Mouse (Mus musculus) G1E (cell line): Measurements from ENCODE around the gene Emc4. TPM values are rescaled to one million over a fixed set of nuclear protein-coding genes. Genes with fewer than 3 reads are reported as not detected.
A peak's percentile ranks its signal among the peaks of the same experiment; 100 is the strongest.

ENCODE experiments used
- ATAC-seq: 2 replicates; pipeline ENCODE4 v1.8.0; 2016; ENCODE audit warnings: mild to moderate bottlenecking; ENCODE audit not compliant: insufficient number of reproducible peaks, poor library complexity, low FRiP score, severe bottlenecking; ENCODE audit errors: extremely low read depth
- DNase-seq: peaks from one replicate; pipeline ENCODE4 v3.0.0; 2012; ENCODE audit warnings: low spot score
- H3K27me3 ChIP-seq: 2 replicates; pipeline ENCODE4 v1.6.1; 2012; ENCODE audit warnings: mild to moderate bottlenecking, low read length, inconsistent platforms; ENCODE audit not compliant: insufficient read depth
- H3K36me3 ChIP-seq: replicated peaks from 2 replicates; pipeline ENCODE3; 2012; ENCODE audit warnings: mild to moderate bottlenecking, inconsistent platforms
- H3K4me1 ChIP-seq: 2 replicates; pipeline ENCODE4 v1.6.1; 2012; ENCODE audit warnings: low read depth, low read length, inconsistent platforms, mixed read lengths; ENCODE audit not compliant: insufficient read depth
- H3K4me3 ChIP-seq: 2 replicates; pipeline ENCODE4 v1.5.1; 2012; ENCODE audit warnings: low read depth, mild to moderate bottlenecking, inconsistent platforms, low read length, moderate library complexity, mixed read lengths
- H3K9me3 ChIP-seq: replicated peaks from 2 replicates; pipeline ENCODE4 v1.6.1; 2012; ENCODE audit warnings: inconsistent platforms
- CTCF ChIP-seq: IDR thresholded peaks from 2 replicates; pipeline ENCODE4 v1.5.1; 2012; ENCODE audit warnings: low read depth, low read length, inconsistent platforms, mixed read lengths
- GATA1 ChIP-seq: IDR thresholded peaks from 2 replicates; pipeline ENCODE4 v1.6.1; 2012; ENCODE audit warnings: borderline replicate concordance, low read length, inconsistent platforms, mixed read lengths
- GATA2 ChIP-seq: IDR thresholded peaks from 2 replicates; pipeline ENCODE4 v1.6.1; 2012; ENCODE audit warnings: low read depth, low read length, inconsistent platforms, borderline replicate concordance
- POLR2AphosphoS5 ChIP-seq: IDR thresholded peaks from 2 replicates; pipeline ENCODE4 v1.6.1; 2012; ENCODE audit warnings: low read depth, low read length, inconsistent platforms; ENCODE audit not compliant: insufficient replicate concordance
- TAL1 ChIP-seq: conservative IDR thresholded peaks from 2 replicates; pipeline ENCODE4 v1.6.1; 2012; ENCODE audit warnings: low read depth, low read length, inconsistent platforms, mixed read lengths
- polyA plus RNA-seq: library from polyadenylated mRNA; stranded (reverse); fragments of >175 nt; gene quantifications from 2 replicates; pipeline ENCODE4 v1.2.3, GENCODE M21; 2012
- total RNA-seq, 2 experiments: library from RNA; stranded (forward) in 1 of 2; stranded (reverse) in 1 of 2; fragments of 200-1000 nt in 1 of 2; fragments of >200 nt in 1 of 2; fragmentation: Nextera tagmentation in 1 of 2; gene quantifications; 2 replicates each; pipeline ENCODE4 v1.2.3; 2014 to 2017

The Emc4 gene
- total RNA-seq (2014; fragmentation: Nextera tagmentation) (111 and 115 TPM in 2 replicates), total RNA-seq (2017) (53.7 and 59.8 TPM in 2 replicates), polyA plus RNA-seq (30.9 and 34.5 TPM in 2 replicates)

DNA sequence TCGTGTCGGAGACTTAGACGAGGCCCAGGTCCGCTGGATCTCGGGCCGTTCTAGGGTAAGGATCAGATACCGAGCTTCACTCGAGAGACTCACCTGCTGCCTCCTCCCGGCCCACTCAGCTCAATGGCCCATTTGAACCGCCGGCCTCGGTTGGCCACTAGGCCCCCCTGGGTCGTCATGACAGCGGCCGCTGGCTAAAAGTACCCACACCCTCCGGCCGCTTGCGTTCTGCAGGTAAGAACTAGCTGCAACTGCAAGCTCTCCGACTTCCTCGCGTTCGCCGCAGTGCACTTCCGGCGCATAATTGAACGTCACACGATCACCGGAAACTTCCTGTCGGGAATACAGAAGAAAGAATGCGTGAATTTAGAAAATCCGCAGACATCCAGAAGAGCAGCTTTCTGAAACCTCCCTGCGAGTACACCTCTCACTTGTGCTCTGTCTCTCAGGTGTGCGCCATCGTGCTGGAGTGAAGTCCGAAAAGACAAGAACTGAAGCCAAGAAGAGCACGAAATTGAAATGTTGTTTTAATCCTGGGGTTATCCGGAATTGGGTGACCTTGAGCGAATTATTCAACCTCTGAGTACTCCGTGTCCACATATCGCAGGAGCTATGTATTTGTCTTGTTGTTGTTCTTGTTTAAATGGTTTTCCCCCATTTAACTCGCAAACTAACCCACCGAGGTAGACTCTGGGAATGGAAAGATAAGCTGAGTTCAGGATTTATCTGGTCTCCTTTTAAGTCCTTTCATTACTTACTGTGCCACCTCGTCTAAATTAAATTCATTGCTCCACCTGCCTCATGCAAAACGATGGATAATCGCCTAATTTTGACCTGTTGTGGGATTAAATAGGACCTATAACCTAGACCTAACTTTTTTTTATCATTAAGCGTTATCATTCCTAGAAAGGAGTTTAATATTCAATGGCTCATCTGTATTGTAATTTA is at the start of gene Emc4:
Emc4 (minus strand) TSS at position 302 of the 948 bp plus-strand sequence.
- DNase-seq = peak; percentile 44

DNA sequence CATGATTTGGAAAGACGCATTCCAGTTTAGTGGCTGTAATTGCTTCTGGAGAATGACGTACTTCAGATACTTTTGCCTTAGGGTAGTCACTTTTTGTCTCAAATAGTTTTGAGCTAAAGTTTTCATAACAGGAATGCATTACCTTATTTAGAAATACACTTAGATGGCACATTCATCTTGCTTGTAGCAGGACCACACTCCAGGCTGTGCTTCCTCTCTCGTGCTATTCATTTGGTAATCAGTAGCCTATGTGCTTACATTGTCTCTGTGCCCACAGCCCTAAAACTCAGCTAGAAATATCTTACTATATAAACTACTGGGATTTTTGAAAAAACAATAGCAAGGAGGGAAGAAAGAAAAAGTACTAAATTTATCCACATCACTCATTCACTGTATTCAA is 39.2 kb upstream of the Emc4 start:
- Histone ChIP-seq H3K4me3 (no peak overlapping the region), H3K27me3 (no peaks in the 10 kb centered on the region), H3K4me1 (no peaks in the 10 kb centered on the region), H3K9me3 (no peaks in the 10 kb centered on the region), H3K36me3 (peaks cover 47% of the 10 kb centered on the region)
- no peak for DNase-seq
- no peak for TF ChIP-seq GATA1
- no peak for TF ChIP-seq TAL1
- no peak for TF ChIP-seq POLR2AphosphoS5
- ATAC-seq = no peak

More for the DNA sequence above, at the start of gene Emc4:
- H3K4me3 ChIP-seq = peak within 1 kb of the TSS; percentile 92
- peak; percentile 78 for ATAC-seq
- peaks cover 31% of the 10 kb centered on the region for H3K36me3 ChIP-seq
- H3K27me3 ChIP-seq = no peaks in the 10 kb centered on the region
- TF ChIP-seq GATA1 (no peak), TAL1 (no peak), CTCF (no peak), GATA2 (no peak), POLR2AphosphoS5 (no peak; the same call in 1 of the 2 replicates)
- H3K9me3 ChIP-seq = no peaks in the 10 kb centered on the region
- peaks cover 23% of the 10 kb centered on the region for H3K4me1 ChIP-seq

DNA sequence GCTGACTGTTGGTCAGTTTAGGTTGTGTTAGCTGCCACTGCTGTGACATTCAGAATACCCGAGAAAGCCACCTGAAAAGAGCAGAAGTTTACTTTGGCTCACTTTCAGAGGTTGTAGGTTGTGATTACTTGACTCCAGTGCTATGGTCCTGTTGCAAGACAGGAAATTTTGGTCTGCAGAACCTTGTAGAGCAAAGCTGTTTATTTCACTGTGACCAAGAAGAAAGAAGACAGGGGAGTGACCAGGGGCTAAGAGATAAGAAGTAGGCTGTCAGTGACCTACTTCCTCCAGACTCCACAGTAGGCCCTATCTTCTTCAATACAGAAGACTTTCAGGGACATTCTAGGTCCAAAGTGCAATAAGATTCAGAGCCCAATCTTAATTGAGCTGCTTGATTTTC is 28.8 kb upstream of the Emc4 start:
- DNase-seq = no peak
- H3K4me1 ChIP-seq = peaks cover 17% of the 10 kb centered on the region
- ATAC-seq = peak; percentile 75
- no peak overlapping the region for H3K4me3 ChIP-seq
- no peaks in the 10 kb centered on the region for H3K27me3 ChIP-seq
- TF ChIP-seq POLR2AphosphoS5 (no peak), CTCF (no peak), TAL1 (no peak), GATA2 (no peak), GATA1 (no peak)
- peaks cover 3% of the 10 kb centered on the region for H3K36me3 ChIP-seq
- H3K9me3 ChIP-seq = no peaks in the 10 kb centered on the region

DNA sequence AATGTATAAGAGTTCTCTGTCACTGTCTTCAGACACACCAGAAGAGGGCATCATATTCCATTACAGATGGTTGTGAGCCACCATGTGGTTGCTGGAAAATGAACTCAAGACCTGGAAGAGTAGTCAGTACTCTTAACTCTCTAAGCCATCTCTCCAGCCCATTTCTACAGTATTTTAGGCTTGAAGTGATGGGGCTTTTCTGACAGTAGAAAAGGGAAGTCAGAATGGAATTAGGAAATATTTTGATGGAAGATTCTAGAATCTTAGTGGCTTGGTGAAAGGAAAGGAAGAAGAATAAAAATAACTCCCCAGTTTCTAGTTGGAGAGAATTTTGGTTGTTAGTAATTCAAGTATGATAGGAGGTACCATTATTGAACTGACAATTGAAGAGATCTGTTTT is 26.1 kb upstream of the Emc4 start:
- peaks cover 22% of the 10 kb centered on the region for H3K4me1 ChIP-seq
- peaks cover 17% of the 10 kb centered on the region for H3K36me3 ChIP-seq
- H3K9me3 ChIP-seq = no peaks in the 10 kb centered on the region
- no peak for TF ChIP-seq POLR2AphosphoS5
- no peak for TF ChIP-seq CTCF
- TF ChIP-seq GATA2 = no peak
- TF ChIP-seq GATA1 = no peak
- TF ChIP-seq TAL1 = no peak
- no peak for DNase-seq
- no peak for ATAC-seq
- no peaks in the 10 kb centered on the region for H3K27me3 ChIP-seq
- H3K4me3 ChIP-seq = no peak overlapping the region

GRCm38 (mm10) chr2:112392689-112393088 is 24.9 kb upstream of the Emc4 start:
- DNase-seq = no peak
- H3K4me3 ChIP-seq = no peak overlapping the region
- peak; percentile 47; the same call in 1 of the 2 replicates for ATAC-seq
- TF ChIP-seq GATA1 = no peak
- TF ChIP-seq TAL1 = no peak
- TF ChIP-seq POLR2AphosphoS5 = no peak
- no peak for TF ChIP-seq CTCF
- TF ChIP-seq GATA2 = no peak
- H3K4me1 ChIP-seq = peaks cover 25% of the 10 kb centered on the region
- H3K36me3 ChIP-seq = peaks cover 20% of the 10 kb centered on the region
- no peaks in the 10 kb centered on the region for H3K27me3 ChIP-seq
- H3K9me3 ChIP-seq = no peaks in the 10 kb centered on the region

DNA sequence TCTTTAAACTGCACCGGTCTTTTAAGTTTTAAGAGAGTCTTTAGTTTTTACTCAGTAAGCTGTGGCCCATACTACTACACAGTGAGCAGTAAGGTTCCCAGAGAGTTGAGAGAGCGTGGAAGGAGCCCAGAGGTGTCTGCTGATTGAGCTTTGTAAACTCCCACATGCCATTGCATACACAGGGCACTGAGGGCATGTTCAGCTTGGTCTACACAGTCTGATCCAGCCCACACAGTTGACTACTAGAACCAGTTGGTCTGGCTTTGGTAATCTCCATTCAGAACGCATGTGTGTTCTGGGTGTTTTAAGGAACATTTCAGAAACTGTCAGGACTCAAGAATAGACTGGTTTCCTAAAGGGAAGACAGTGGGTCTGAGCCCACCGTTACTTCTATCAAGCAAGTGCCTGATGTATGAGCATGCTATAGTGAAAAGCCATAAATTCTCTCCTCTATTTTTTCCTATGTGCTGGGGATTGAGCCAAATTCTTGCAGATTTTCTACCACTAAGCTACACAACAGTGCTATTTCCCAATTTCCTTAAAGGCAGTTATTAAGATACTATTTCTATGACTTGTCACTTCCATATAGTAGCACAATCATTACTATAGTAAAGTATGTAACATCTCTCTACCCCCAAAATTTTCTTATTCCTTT is 23.6 kb upstream of the Emc4 start:
- peaks cover 17% of the 10 kb centered on the region for H3K36me3 ChIP-seq
- DNase-seq (no peak), ATAC-seq (no peak)
- H3K27me3 ChIP-seq = no peaks in the 10 kb centered on the region
- H3K9me3 ChIP-seq = no peaks in the 10 kb centered on the region
- TF ChIP-seq TAL1 = no peak
- peaks cover 22% of the 10 kb centered on the region for H3K4me1 ChIP-seq
- no peak overlapping the region for H3K4me3 ChIP-seq
